Mouse (Mus musculus): ENCODE data around the gene Zfp467.

- no peak for TF ChIP-seq POLR2A (IDR thresholded peaks at IDR 0.05; ENCODE audit: extremely low read depth, insufficient read depth, low read length)
- TF ChIP-seq CTCF (IDR thresholded peaks at IDR 0.05; ENCODE audit: extremely low read depth, insufficient read depth, low read length): no peak
These were observed 2.9 kb upstream of the Zfp467 start for GRCm38 (mm10) chr6:48448527-48448926.

Data from cortical plate, adult 2 months (tissue).